Mouse (Mus musculus): ENCODE results near the gene Lgr6. TPM values are rescaled to one million over a fixed set of nuclear protein-coding genes. Genes with fewer than 3 reads are reported as not detected.

Lgr6 gene
- polyA plus RNA-seq, 1 experiment = not detected

DNA sequence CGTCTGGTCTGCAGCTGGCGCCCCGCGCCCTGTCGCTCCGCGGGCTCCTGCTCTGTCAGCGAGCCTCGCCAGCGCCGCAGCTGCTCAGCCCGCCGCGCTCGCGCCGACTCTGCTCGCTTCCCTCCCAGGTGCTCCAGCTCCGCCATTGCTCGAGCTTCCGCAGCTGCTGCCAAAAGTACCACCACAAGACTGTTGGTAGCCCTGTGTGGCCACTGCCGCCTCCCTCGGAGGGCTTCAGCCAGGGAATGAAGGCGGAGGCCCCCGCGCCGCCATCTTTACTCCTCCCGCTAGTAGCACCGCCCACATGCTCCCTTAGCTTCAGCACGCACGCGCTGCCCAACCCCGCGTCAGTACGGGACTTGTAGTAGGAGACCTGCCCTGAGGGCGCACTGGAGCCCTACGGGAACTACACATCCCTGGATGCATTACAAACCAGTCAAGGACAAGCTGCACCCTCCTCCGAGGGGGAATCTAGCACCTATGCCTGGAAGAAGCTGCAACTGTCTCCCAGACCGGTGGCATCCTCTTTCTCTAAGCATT is 149.4 kb downstream of the Lgr6 start, which contains the start of gene Ppp1r12b:
TSS of gene Ppp1r12b (minus strand) at position 306 of the 540 bp plus-strand sequence.
- under 1% methylated on average over 39 of the region's 39 CpGs for WGBS
- Histone ChIP-seq H3K27ac (ENCODE audit: insufficient read depth, low read depth, low read length) (peak within 1 kb of the TSS; percentile 84), H3K4me1 (ENCODE audit: control insufficient read depth, insufficient read depth, low read length) (peaks cover 12% of the 10 kb centered on the region; the same call in 1 of the 2 replicates), H3K4me3 (ENCODE audit: insufficient read depth, low read depth, low read length) (peak within 1 kb of the TSS; percentile 93)
- TF ChIP-seq POLR2A (IDR thresholded peaks at IDR 0.05; ENCODE audit: insufficient read depth, low read depth, low read length) (peak; percentile 94), CTCF (IDR thresholded peaks at IDR 0.05; ENCODE audit: insufficient read depth, low read depth, low read length) (no peak)

DNA sequence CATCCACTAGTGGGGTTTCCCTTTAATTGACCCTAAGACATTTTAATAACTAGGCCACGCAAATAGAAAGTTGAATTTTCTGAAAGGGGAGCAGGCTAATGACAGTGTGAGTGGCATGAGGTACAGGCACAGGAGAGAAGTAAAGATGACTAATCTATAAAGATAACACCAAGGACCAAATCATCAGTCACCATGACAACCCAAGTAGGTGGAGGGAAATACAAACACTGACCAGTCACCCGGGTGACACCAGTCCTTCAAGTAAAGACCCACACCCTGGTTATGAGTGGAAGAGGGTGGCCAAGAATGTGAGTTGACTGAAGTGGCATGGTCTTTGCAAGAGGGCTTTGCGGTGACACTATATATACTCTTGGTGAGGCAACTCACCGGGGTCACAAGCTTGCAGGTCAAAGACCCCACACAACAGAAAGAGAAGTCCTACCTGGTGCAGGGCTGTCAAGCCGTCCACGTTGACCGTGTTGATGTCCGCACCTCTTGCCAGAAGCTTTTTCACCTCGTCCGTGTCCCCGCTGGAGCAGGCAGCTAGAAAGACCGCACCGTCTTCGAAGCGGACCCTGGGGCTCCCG is 149.9 kb downstream of the Lgr6 start:
- WGBS = 1% methylated on average over 16 of the region's 16 CpGs
- peaks cover 12% of the 10 kb centered on the region; the same call in 1 of the 2 replicates for H3K4me1 ChIP-seq (ENCODE audit: control insufficient read depth, insufficient read depth, low read length)
- H3K4me3 ChIP-seq (ENCODE audit: insufficient read depth, low read depth, low read length) = peak overlapping the region; percentile 93
- TF ChIP-seq POLR2A (IDR thresholded peaks at IDR 0.05; ENCODE audit: insufficient read depth, low read depth, low read length) (no peak), CTCF (IDR thresholded peaks at IDR 0.05; ENCODE audit: insufficient read depth, low read depth, low read length) (no peak)
- H3K27ac ChIP-seq (ENCODE audit: insufficient read depth, low read depth, low read length) = peak overlapping the region; percentile 84

DNA sequence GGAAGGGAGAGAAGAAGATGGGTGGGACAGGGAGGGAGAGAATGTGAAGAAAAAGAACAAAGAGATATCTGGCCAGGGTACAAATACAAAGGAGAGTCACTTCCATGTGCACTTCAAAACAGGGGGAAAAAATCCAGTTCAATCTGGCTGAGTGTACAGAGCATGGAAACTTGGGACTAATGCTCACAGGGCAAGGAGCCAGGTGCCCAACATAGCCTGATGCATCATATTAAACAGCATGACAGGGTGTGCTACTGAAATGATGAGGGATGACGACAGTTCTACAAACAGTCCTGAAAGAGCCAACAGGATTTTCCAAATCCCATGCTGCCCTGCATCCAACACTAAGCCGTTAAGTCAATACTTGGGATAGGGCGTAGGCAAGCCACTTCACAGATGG is 155.1 kb downstream of the Lgr6 start:
- Histone ChIP-seq H3K4me1 (ENCODE audit: control insufficient read depth, insufficient read depth, low read length) (peaks cover 20% of the 10 kb centered on the region; the same call in 1 of the 2 replicates), H3K4me3 (ENCODE audit: insufficient read depth, low read depth, low read length) (no peak overlapping the region), H3K27ac (ENCODE audit: insufficient read depth, low read depth, low read length) (no peak overlapping the region)
- no peak for TF ChIP-seq CTCF (IDR thresholded peaks at IDR 0.05; ENCODE audit: insufficient read depth, low read depth, low read length)
- no peak for TF ChIP-seq POLR2A (IDR thresholded peaks at IDR 0.05; ENCODE audit: insufficient read depth, low read depth, low read length)
- 82% methylated on average over 3 of the region's 3 CpGs for WGBS

DNA sequence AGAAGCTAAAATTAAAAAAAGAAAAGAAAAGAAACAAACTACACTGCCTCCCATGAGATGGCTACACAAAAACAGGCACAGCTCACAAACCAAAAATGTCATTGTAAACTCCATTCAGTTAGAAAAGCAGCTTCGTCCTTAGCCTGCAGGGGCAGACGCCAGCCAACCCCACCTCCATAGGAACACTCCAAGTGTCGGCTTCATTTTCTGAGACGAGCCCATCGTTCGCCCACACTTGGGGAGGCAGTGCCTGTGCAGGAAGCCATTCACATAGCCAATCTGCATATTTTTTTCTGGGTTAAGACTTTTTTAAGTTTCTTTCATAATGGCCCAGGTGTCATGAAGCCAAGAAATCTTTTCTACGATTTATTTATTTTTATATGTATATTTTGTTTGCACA is 157.5 kb downstream of the Lgr6 start:
- no peak for TF ChIP-seq CTCF (IDR thresholded peaks at IDR 0.05; ENCODE audit: insufficient read depth, low read depth, low read length)
- TF ChIP-seq POLR2A (IDR thresholded peaks at IDR 0.05; ENCODE audit: insufficient read depth, low read depth, low read length) = no peak
- no peak overlapping the region for H3K27ac ChIP-seq (ENCODE audit: insufficient read depth, low read depth, low read length)
- H3K4me1 ChIP-seq (ENCODE audit: control insufficient read depth, insufficient read depth, low read length) = peaks cover 12% of the 10 kb centered on the region; the same call in 1 of the 2 replicates
- H3K4me3 ChIP-seq (ENCODE audit: insufficient read depth, low read depth, low read length) = no peak overlapping the region
- 57% methylated on average over 7 of the region's 7 CpGs for WGBS

DNA sequence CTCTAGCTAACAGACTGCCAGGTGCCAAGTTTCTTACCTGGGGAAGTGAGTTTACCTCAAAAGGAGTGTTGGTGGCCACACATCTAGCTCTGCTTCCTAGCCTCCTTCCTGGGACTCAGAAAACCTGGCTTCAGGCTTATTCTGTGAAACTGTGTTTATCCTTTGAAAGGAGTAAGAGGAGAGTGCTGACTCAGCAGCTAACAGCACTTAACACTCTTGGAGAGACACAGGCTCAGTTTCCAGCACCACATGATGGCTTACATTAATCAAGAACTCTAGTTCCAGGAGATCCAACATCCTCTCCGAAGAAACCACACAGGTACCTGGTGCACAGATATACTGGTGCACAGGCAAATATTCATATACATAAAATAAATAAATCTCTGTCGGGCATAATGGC is 162.2 kb downstream of the Lgr6 start:
- Histone ChIP-seq H3K27ac (ENCODE audit: insufficient read depth, low read depth, low read length) (no peak overlapping the region), H3K4me3 (ENCODE audit: insufficient read depth, low read depth, low read length) (no peak overlapping the region), H3K4me1 (ENCODE audit: control insufficient read depth, insufficient read depth, low read length) (peaks cover 8% of the 10 kb centered on the region; the same call in 1 of the 2 replicates)
- WGBS = 93% methylated on average over 2 of the region's 2 CpGs
- no peak for TF ChIP-seq POLR2A (IDR thresholded peaks at IDR 0.05; ENCODE audit: insufficient read depth, low read depth, low read length)
- TF ChIP-seq CTCF (IDR thresholded peaks at IDR 0.05; ENCODE audit: insufficient read depth, low read depth, low read length) = no peak

DNA sequence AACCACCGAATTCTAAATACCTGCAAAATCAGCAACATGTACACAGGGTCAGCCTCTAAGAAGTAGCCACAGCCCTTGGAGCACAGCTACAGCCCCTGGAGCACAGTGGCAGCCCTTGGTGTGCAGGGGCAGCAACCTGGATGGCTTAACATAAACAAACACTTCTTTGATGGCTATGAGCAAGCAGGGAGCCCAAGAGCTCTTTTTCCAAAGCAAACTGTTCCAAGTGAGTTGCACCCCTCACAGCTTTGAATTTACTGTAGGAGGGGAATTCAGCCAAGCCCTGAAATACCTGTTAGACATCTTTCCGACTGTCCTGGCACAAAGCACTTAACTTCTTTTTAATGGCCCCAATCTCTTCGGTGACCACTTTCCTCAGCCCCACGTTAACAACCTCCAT is 164.2 kb downstream of the Lgr6 start:
- 73% methylated on average over 4 of the region's 4 CpGs for WGBS
- TF ChIP-seq POLR2A (IDR thresholded peaks at IDR 0.05; ENCODE audit: insufficient read depth, low read depth, low read length) (no peak), CTCF (IDR thresholded peaks at IDR 0.05; ENCODE audit: insufficient read depth, low read depth, low read length) (no peak)
- H3K4me1 ChIP-seq (ENCODE audit: control insufficient read depth, insufficient read depth, low read length) = 0 out of 2 replicates have a peak, but pooled peaks cover 2% of the 10 kb centered on the region
- no peak overlapping the region for H3K4me3 ChIP-seq (ENCODE audit: insufficient read depth, low read depth, low read length)
- no peak overlapping the region for H3K27ac ChIP-seq (ENCODE audit: insufficient read depth, low read depth, low read length)

DNA sequence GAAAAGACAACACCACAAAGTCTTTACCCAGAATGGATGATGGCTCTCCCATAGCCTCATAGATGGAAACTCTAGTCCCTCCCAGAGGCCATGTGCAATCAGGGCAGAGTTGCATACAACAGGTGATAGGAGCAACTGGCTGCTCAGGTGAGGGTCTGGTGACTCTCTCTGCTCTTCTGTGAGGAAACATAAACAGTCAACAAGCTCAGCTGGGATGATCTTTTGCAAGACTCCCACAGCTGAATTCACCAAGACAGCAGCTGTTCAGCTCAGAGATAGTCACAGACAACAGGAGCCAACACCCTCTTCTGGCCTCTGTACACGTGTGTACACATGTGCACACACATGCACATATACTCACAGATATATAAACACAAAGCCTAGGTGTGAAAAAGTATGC is 166.8 kb downstream of the Lgr6 start:
- H3K4me3 ChIP-seq (ENCODE audit: insufficient read depth, low read depth, low read length) = no peak overlapping the region
- no peak for TF ChIP-seq POLR2A (IDR thresholded peaks at IDR 0.05; ENCODE audit: insufficient read depth, low read depth, low read length)
- no peak for TF ChIP-seq CTCF (IDR thresholded peaks at IDR 0.05; ENCODE audit: insufficient read depth, low read depth, low read length)
- 92% methylated on average over 1 of the region's 1 CpGs for WGBS
- no peak overlapping the region for H3K27ac ChIP-seq (ENCODE audit: insufficient read depth, low read depth, low read length)
- H3K4me1 ChIP-seq (ENCODE audit: control insufficient read depth, insufficient read depth, low read length) = peaks cover 7% of the 10 kb centered on the region; the same call in 1 of the 2 replicates

DNA sequence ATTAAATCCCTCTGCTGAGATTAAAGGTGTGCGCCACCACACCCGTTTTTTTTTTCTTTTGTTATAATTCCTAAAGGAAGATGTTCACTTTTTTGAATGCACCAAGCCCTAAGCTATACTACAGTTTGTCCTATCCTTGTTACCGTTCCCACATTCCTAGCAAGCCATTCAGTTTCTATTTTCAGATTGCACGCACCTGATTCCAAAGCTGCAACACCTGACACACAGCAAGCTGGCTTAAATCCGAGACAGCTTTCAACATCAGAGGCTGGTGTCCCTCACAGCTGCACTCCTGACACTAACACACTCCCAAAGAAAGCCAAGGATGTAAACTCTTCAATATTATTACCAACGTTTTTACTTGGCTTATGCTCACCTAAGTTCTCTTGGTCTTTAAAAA is 168.7 kb downstream of the Lgr6 start:
- Histone ChIP-seq H3K27ac (ENCODE audit: insufficient read depth, low read depth, low read length) (no peak overlapping the region), H3K4me3 (ENCODE audit: insufficient read depth, low read depth, low read length) (no peak overlapping the region), H3K4me1 (ENCODE audit: control insufficient read depth, insufficient read depth, low read length) (peaks cover 13% of the 10 kb centered on the region)
- no peak for TF ChIP-seq CTCF (IDR thresholded peaks at IDR 0.05; ENCODE audit: insufficient read depth, low read depth, low read length)
- TF ChIP-seq POLR2A (IDR thresholded peaks at IDR 0.05; ENCODE audit: insufficient read depth, low read depth, low read length) = no peak
- WGBS = 92% methylated on average over 6 of the region's 6 CpGs

Other genes starting within 250 kb of the Lgr6 start
- gene Ppp1r12b, start 149.3 kb downstream of the Lgr6 start, polyA plus RNA-seq (2012; ENCODE audit: insufficient read depth, insufficient read length, low replicate concordance, missing spikeins) = 34.2 and 262 TPM in 2 replicates
- gene Ube2t, start 142.7 kb downstream of the Lgr6 start, polyA plus RNA-seq (2012; ENCODE audit: insufficient read depth, insufficient read length, low replicate concordance, missing spikeins) = not detected in 2 replicates
- gene Ptpn7, start 27.4 kb upstream of the Lgr6 start, polyA plus RNA-seq (2012; ENCODE audit: insufficient read depth, insufficient read length, low replicate concordance, missing spikeins) = not detected in 2 replicates
- 415 TPM in 1 of 2 replicates, not detected in the other for gene Arl8a, start 41.5 kb upstream of the Lgr6 start, polyA plus RNA-seq (2012; ENCODE audit: insufficient read depth, insufficient read length, low replicate concordance, missing spikeins)
- gene Gpr37l1, start 62.4 kb upstream of the Lgr6 start, polyA plus RNA-seq (2012; ENCODE audit: insufficient read depth, insufficient read length, low replicate concordance, missing spikeins) = not detected in 2 replicates
- gene Elf3, start 153.3 kb upstream of the Lgr6 start, polyA plus RNA-seq (2012; ENCODE audit: insufficient read depth, insufficient read length, low replicate concordance, missing spikeins) = not detected in 2 replicates
- gene Rnpep, start 178.8 kb upstream of the Lgr6 start, polyA plus RNA-seq (2012; ENCODE audit: insufficient read depth, insufficient read length, low replicate concordance, missing spikeins) = not detected in 2 replicates
- gene Timm17a, start 208.5 kb upstream of the Lgr6 start, polyA plus RNA-seq (2012; ENCODE audit: insufficient read depth, insufficient read length, low replicate concordance, missing spikeins) = not detected in 2 replicates
- not detected in 2 replicates for gene Lmod1, start 219.5 kb upstream of the Lgr6 start, polyA plus RNA-seq (2012; ENCODE audit: insufficient read depth, insufficient read length, low replicate concordance, missing spikeins)